Mouse (Mus musculus): ENCODE data around the gene Adm2. TPM values are rescaled to one million over a fixed set of nuclear protein-coding genes. Genes with fewer than 3 reads are reported as not detected.

Gene Adm2
- polyA plus RNA-seq, 1 experiment from 2014 or later = not detected

GRCm38 (mm10) chr15:89292795-89293194, 29.7 kb upstream of the Adm2 start:
- Histone ChIP-seq H3K9ac (replicated peaks) (no peak overlapping the region), H3K27ac (replicated peaks) (no peak overlapping the region)
- ATAC-seq (replicated peaks) = no peak

DNA sequence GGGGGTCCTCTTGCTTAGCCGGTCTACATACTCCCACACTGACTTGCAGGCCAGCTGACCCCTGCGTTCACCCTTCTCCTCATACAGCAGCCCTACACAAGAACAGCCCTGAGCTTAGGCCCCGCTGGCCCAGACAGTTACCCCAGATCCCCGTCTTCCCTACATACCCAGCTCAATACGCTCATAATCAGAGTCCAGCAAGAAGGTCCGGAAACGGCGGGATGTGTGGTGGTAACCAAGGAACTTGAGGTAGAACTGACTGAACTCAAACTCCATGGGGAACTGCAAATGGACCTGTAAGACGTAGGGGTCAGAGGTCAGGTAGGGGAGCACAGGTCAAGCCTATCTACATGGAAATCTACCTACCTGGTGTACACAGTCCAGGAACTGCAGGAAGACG, 28.7 kb upstream of the Adm2 start:
- 95% methylated on average over 10 of the region's 10 CpGs for WGBS
- ATAC-seq (replicated peaks) = no peak
- H3K4me1 ChIP-seq = no peaks in the 10 kb centered on the region
- H3K27ac ChIP-seq (replicated peaks) = no peak overlapping the region
- no peaks in the 10 kb centered on the region for H3K27me3 ChIP-seq
- no peak overlapping the region for H3K4me2 ChIP-seq (replicated peaks)
- no peak overlapping the region for H3K4me3 ChIP-seq
- no peak overlapping the region for H3K9ac ChIP-seq (replicated peaks)
- H3K9me3 ChIP-seq = no peaks in the 10 kb centered on the region
- H3K36me3 ChIP-seq = peaks cover 85% of the 10 kb centered on the region

More at GRCm38 (mm10) chr15:89292795-89293194, 29.7 kb upstream of the Adm2 start:
- Histone ChIP-seq H3K4me1 (no peaks in the 10 kb centered on the region), H3K4me2 (replicated peaks) (no peak overlapping the region), H3K4me3 (no peak overlapping the region), H3K27me3 (no peaks in the 10 kb centered on the region), H3K36me3 (peaks cover 90% of the 10 kb centered on the region), H3K9me3 (no peaks in the 10 kb centered on the region)
- WGBS = 77% methylated on average over 2 of the region's 2 CpGs

DNA sequence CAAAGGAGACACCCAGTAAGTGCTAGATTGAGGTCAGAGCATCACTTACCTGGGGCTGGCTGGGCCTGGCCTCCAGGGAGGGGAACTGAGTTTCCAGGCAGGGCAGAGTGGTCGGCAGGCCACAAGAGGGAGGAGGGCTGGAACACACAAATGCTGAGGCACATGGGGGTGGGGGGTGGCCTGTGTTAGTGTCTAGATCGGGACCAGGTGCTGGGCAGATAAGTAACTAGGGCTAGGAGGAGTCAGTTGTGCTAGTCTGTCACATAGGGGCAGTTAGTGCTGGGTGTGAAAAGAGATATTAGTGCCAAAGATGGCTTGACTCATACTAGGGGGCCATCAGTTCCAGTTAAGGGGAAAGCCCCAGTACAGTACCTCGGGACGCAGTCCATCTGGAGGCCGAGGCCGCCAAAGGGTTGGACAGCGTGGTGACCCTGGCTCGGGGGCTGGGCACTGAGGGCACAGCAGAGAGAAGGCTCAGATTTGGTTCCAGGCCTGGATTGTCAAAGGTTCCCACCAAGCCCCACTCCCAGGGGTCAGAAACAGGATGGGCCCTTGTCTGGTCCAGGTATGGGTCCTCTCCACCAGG, 26.8 kb upstream of the Adm2 start:
- ATAC-seq (replicated peaks) = no peak
- WGBS = 93% methylated on average over 8 of the region's 8 CpGs

DNA sequence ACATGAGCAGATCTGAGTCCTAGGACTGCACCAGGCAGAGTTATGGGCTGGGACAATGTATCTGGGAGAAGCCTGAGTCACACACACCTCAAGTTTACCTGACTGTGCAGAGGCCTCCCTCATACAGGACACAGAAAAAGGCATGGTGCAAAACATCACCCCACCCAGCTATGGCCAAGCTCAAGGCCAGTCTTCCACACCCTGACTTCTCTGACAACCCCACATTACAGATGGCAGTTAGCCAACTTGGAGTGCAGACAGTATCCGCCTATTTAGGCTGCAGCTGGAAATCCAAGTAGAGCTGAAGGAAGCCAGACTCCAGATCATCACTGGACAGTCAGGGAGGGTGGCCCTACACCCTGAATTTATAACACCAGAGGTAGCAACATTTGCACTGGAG, 26.1 kb upstream of the Adm2 start:
- 56% methylated on average over 1 of the region's 1 CpGs for WGBS
- Histone ChIP-seq H3K36me3 (peaks cover 88% of the 10 kb centered on the region), H3K4me1 (no peaks in the 10 kb centered on the region), H3K27me3 (no peaks in the 10 kb centered on the region), H3K4me2 (replicated peaks) (no peak overlapping the region), H3K9ac (replicated peaks) (no peak overlapping the region), H3K4me3 (no peak overlapping the region), H3K9me3 (no peaks in the 10 kb centered on the region), H3K27ac (replicated peaks) (no peak overlapping the region)
- no peak for ATAC-seq (replicated peaks)

More for the DNA sequence above, 26.8 kb upstream of the Adm2 start:
- peaks cover 85% of the 10 kb centered on the region for H3K36me3 ChIP-seq
- no peaks in the 10 kb centered on the region for H3K27me3 ChIP-seq
- no peak overlapping the region for H3K9ac ChIP-seq (replicated peaks)
- no peaks in the 10 kb centered on the region for H3K4me1 ChIP-seq
- no peak overlapping the region for H3K4me3 ChIP-seq
- H3K9me3 ChIP-seq = no peaks in the 10 kb centered on the region
- no peak overlapping the region for H3K27ac ChIP-seq (replicated peaks)
- H3K4me2 ChIP-seq (replicated peaks) = no peak overlapping the region

GRCm38 (mm10) chr15:89297695-89298094, 24.8 kb upstream of the Adm2 start:
- ATAC-seq (replicated peaks) = no peak
- Histone ChIP-seq H3K36me3 (peaks cover 89% of the 10 kb centered on the region), H3K9me3 (no peaks in the 10 kb centered on the region), H3K9ac (replicated peaks) (no peak overlapping the region), H3K4me2 (replicated peaks) (no peak overlapping the region), H3K27me3 (no peaks in the 10 kb centered on the region), H3K4me1 (no peaks in the 10 kb centered on the region), H3K27ac (replicated peaks) (no peak overlapping the region), H3K4me3 (no peak overlapping the region)
- WGBS = 89% methylated on average over 2 of the region's 2 CpGs

DNA sequence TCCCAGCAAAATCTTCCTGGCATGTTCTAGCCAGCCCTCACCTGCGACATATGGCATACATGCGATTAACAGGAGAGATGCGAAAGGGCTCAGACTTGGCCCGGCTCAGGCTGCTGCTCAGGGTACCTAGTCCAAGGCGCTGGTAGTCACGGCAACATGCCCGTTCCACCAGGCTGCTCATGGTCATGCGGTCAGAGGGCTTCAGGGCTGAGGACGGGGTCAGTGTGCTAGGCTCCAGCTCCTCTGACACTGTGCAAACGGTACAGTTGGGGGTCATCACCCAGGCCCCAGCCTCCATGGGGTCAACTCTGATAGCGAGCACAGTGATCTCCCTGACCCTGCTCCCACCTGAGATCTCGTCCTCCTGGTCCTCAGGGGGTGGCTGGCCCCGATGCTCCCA, 22.3 kb upstream of the Adm2 start:
- peaks cover 85% of the 10 kb centered on the region for H3K36me3 ChIP-seq
- H3K9me3 ChIP-seq = no peaks in the 10 kb centered on the region
- H3K4me2 ChIP-seq (replicated peaks) = no peak overlapping the region
- no peak overlapping the region for H3K9ac ChIP-seq (replicated peaks)
- H3K27ac ChIP-seq (replicated peaks) = no peak overlapping the region
- no peak for ATAC-seq (replicated peaks)
- H3K27me3 ChIP-seq = no peaks in the 10 kb centered on the region
- WGBS = 91% methylated on average over 13 of the region's 13 CpGs
- no peak overlapping the region for H3K4me3 ChIP-seq
- no peaks in the 10 kb centered on the region for H3K4me1 ChIP-seq

DNA sequence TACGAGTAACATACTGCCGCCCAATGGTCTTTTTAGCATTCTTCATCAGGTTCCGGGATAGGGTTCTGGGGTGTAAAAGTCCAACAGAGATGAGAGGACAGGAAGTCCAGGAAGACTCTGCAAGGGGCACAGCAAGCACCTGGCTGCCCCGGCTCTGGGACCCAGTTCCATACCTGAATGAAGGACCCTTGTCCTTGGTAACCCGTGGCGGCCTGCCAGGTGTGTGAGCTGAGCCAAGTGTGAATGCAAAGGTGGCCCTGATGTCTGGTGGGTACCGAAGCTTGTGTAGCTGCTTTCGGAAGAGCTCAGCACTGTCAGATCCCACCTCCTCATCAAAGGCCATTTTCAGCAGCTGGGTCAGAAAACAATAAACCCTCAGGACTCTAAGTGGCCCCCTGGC, 21.9 kb upstream of the Adm2 start:
- no peaks in the 10 kb centered on the region for H3K9me3 ChIP-seq
- H3K36me3 ChIP-seq = peaks cover 85% of the 10 kb centered on the region
- H3K4me2 ChIP-seq (replicated peaks) = no peak overlapping the region
- no peak overlapping the region for H3K9ac ChIP-seq (replicated peaks)
- ATAC-seq (replicated peaks) = no peak
- no peak overlapping the region for H3K27ac ChIP-seq (replicated peaks)
- H3K4me3 ChIP-seq = no peak overlapping the region
- 96% methylated on average over 8 of the region's 8 CpGs for WGBS
- H3K4me1 ChIP-seq = no peaks in the 10 kb centered on the region
- H3K27me3 ChIP-seq = no peaks in the 10 kb centered on the region

DNA sequence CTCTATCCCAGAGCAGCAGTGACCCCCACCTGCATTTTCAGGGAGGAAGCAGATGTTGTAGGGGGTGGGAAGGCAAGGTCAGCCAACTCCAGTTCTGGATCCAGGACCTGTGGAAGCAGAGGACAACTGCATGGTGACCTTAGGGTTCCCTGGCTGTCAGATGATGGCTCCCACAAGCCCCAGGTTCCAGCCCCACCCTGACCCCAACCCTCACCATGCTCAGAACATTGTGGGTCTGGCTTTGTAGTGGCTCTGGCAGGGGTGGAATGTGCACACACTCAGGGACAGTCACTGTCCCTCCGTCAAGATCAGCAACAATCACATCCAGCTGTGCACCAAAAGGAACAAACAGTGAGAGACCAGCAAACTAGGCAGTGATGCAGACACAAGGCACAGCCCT, 16.6 kb upstream of the Adm2 start:
- ATAC-seq (replicated peaks) = no peak
- WGBS = 70% methylated on average over 1 of the region's 1 CpGs
- peaks cover 13% of the 10 kb centered on the region for H3K4me1 ChIP-seq
- H3K27me3 ChIP-seq = no peaks in the 10 kb centered on the region
- H3K9me3 ChIP-seq = no peaks in the 10 kb centered on the region
- H3K36me3 ChIP-seq = peaks cover 58% of the 10 kb centered on the region
- H3K27ac ChIP-seq (replicated peaks) = no peak overlapping the region
- no peak overlapping the region for H3K9ac ChIP-seq (replicated peaks)
- no peak overlapping the region for H3K4me2 ChIP-seq (replicated peaks)
- no peak overlapping the region for H3K4me3 ChIP-seq

DNA sequence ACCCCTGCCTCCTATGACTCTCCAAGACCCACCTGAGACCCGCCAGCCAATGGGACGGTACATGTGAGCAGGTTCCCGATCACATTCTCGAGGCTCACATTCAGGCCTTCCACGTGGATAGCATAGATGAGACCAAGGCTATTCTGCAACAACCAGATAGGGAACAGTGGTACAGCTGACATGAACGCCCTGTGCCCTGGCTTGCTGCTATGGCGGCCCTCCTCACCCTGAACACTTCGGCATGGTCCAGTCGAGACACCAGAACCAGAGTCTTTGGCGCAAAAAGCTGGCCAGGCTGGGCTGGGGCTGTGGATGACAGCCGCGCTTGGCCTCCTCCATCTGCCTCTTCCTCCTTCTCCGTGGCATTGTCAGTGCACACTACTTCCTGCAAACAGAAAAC, 15.1 kb upstream of the Adm2 start:
- H3K9ac ChIP-seq (replicated peaks) = no peak overlapping the region
- ATAC-seq (replicated peaks) = no peak
- H3K36me3 ChIP-seq = peaks cover 43% of the 10 kb centered on the region
- H3K4me1 ChIP-seq = peaks cover 21% of the 10 kb centered on the region
- H3K27me3 ChIP-seq = no peaks in the 10 kb centered on the region
- no peak overlapping the region for H3K4me2 ChIP-seq (replicated peaks)
- 92% methylated on average over 13 of the region's 13 CpGs for WGBS
- H3K27ac ChIP-seq (replicated peaks) = no peak overlapping the region
- H3K4me3 ChIP-seq = no peak overlapping the region
- no peaks in the 10 kb centered on the region for H3K9me3 ChIP-seq

GRCm38 (mm10) chr15:89308406-89309139, 13.9 kb upstream of the Adm2 start:
- no peak for ATAC-seq (replicated peaks)
- Histone ChIP-seq H3K9me3 (no peaks in the 10 kb centered on the region), H3K9ac (replicated peaks) (no peak overlapping the region), H3K27me3 (no peaks in the 10 kb centered on the region), H3K27ac (replicated peaks) (no peak overlapping the region), H3K4me2 (replicated peaks) (no peak overlapping the region), H3K36me3 (peaks cover 32% of the 10 kb centered on the region), H3K4me1 (peaks cover 32% of the 10 kb centered on the region), H3K4me3 (no peak overlapping the region)
- WGBS = 84% methylated on average over 7 of the region's 7 CpGs

DNA sequence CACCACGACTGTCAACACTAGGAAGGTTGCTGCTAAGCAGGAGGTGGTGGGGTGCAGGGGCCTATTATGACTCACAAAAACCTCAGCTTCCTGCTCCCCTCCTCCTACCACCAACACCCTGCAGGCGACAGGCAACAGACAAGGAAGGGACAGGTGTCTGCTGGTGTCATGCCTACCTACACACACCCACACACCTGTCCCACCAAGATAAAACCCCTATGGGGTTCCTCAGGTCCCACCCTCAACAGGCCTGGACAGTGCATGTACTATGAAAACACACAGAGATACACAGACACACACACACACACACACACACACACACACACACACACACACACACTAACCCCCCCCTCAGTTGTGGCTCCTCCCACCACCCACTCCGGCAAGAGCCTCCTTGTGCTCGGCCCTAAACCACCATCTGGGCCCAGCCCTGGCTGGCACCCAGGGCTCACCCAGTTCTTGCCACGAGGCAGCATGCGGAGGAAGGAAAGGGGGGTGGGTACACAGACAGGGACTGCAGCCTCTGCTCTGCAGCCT, 12.5 kb upstream of the Adm2 start:
- H3K4me1 ChIP-seq = peaks cover 42% of the 10 kb centered on the region
- H3K9me3 ChIP-seq = no peaks in the 10 kb centered on the region
- no peak for ATAC-seq (replicated peaks)
- 48% methylated on average over 6 of the region's 6 CpGs for WGBS
- H3K4me3 ChIP-seq = no peak overlapping the region
- H3K27ac ChIP-seq (replicated peaks) = peak overlapping the region; percentile 28; the same call in 1 of the 2 replicates
- no peak overlapping the region for H3K4me2 ChIP-seq (replicated peaks)
- no peaks in the 10 kb centered on the region for H3K27me3 ChIP-seq
- H3K9ac ChIP-seq (replicated peaks) = no peak overlapping the region
- peaks cover 21% of the 10 kb centered on the region; the same call in 1 of the 2 replicates for H3K36me3 ChIP-seq

DNA sequence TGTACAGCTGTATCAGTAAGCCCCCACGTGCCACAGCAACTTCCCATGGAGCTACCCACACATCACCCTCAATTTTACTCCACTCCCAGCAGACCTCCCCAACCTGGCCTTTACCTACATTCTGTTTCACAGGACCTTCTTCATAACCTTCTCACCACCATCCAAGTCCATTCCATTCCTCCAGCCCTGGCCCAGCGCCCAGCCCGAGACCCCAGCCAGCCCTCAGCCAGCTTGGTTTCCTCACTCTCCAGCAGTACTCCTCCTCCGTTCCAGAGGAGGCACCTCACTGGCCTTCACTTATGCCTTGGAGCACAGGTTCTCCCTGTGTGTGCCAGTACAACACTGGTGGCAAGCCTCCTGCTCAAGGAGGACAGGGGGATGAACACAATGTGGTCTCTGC, 9.2 kb upstream of the Adm2 start:
- Histone ChIP-seq H3K4me3 (peak overlapping the region; percentile 78), H3K4me2 (replicated peaks) (peak overlapping the region; percentile 85), H3K27me3 (no peaks in the 10 kb centered on the region), H3K36me3 (no peaks in the 10 kb centered on the region), H3K9ac (replicated peaks) (no peak overlapping the region), H3K9me3 (no peaks in the 10 kb centered on the region), H3K27ac (replicated peaks) (no peak overlapping the region), H3K4me1 (peaks cover 47% of the 10 kb centered on the region)
- no peak for ATAC-seq (replicated peaks)
- 77% methylated on average over 4 of the region's 4 CpGs for WGBS

All from forebrain, embryonic 15.5 days (tissue).